Mouse (Mus musculus) spleen, adult 2 months (tissue): ENCODE data around the gene Pheta2.

Experiments used
- CTCF ChIP-seq: fragments of 200-500 bp; IDR thresholded peaks from 2 replicates; pipeline ENCODE4 v1.5.1; 2011; ENCODE audit warnings: mild to moderate bottlenecking, inconsistent platforms; ENCODE audit not compliant: insufficient read depth, insufficient read length, insufficient replicate concordance; ENCODE audit errors: extremely low read depth
- POLR2A ChIP-seq: fragments of 200-500 bp; IDR thresholded peaks from 2 replicates; pipeline ENCODE4 v1.6.1; 2011; ENCODE audit warnings: low read depth, low read length, inconsistent platforms

DNA sequence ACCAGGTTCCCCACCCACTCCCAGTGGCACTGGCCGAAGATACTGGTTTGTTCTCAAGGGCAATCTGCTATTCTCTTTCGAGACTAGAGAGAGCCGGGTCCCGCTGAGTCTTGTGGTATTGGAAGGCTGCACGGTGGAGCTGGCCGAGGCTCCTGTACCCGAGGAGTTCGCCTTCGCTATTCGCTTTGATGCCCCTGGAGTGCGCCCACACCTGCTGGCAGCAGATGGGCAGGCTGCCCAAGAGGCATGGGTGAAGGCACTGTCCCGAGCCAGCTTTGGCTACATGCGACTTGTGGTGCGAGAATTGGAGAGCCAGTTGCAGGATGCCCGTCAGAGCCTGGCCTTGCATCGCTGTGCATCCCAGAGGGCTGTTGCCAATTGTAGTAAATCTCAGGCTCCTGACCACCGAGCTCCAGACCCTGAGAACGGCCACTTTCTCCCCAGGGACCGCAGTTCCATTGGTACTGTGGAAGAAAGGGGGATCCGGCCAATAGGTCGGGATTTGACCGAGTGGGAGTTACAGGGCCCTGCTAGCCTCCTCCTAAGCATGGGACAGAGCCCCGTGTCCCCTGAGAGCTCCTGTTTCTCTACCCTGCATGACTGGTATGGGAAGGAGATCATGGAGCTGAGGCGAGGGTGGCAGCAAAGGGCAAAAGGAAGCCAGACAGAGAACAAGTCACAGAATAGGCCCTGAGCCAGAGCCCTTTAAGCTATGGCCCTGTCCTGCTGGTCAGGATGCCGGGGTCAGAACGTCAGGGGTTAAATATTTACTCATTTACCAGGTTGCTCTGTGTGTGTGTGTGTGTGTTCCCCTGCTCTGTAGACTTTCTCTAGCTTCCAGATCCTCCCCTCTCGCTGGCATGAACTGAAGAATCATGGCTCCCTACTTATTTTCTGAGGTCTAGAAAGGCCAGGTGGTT is 4.9 kb downstream of the Pheta2 start:
- TF ChIP-seq CTCF (no peak), POLR2A (no peak)
